Mouse (Mus musculus): ENCODE measurements around the gene Tnfrsf14.

Gene Tnfrsf14

DNA sequence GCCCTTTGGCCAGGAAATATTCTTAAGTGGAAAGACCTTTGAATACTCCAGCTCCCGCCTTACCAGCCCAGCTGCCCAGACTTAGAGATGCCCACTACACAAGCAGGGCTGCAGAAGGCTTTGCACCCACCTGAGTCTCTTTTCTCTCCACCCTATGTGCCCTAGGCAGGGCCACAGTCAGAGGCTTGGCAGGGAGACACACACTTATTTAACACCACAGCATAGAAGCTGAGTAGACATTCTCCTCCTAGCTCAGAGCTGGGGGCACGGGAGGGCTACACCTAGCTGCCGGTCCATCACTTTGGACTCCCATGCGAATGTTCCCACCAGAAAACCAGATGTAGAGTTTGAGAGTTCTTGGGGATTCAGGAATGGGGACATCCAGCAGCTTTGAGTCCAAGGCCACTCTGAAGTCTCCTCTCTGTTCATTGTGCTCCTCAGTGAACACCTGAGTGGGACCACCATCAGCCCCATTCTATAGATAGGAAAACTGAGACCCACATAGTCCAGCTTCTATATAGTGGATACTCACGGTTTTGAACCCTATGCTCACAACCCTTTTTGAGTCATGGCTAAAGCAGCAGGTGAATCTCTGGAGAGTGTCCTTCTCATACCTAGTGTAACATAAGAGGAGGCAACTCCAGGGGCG lies 20.7 kb upstream of the Tnfrsf14 start:
- no peak for DNase-seq (ENCODE audit: low spot score)

DNA sequence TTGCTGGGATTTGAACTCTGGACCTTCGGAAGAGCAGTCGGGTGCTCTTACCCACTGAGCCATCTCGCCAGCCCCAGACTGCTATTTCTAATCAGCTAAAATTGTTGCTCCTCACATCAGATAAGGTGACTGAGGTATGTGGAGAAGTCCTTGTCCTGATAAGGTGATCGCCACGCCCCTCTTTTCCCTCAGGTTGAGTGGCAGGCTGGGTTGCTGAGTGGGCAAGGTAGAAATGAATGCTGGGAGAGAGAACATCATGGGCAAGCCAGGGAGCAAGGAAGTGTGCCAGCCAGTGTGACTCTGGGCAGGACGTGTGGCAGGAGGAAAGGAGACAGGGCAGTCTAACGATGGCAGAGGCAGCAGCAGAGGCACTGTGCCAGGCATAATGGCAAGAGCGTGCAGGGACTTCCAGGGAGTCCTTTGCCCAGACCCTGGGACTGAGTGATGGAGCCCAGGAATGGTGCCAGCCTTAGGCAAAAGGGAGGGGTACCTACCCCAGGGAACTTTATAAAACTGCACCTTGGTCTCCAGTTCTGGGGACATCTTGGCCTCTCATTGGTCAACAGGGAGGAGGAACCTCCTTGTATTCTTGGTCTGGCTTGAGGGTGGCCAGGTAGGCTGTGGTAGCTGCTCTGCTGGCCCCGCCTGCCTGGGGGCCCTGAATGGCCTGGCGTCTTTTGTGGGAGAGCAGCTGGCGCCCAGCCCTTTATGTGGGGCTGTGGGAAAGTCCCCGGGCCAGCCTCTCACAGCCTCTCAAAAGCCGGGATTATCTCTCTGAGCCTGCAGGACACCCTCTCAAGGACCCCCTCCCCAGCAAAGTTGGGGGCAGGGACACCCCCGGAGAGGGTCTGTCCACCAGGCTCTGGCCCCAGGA lies 19.9 kb upstream of the Tnfrsf14 start:
- no peak for DNase-seq (ENCODE audit: low spot score)

DNA sequence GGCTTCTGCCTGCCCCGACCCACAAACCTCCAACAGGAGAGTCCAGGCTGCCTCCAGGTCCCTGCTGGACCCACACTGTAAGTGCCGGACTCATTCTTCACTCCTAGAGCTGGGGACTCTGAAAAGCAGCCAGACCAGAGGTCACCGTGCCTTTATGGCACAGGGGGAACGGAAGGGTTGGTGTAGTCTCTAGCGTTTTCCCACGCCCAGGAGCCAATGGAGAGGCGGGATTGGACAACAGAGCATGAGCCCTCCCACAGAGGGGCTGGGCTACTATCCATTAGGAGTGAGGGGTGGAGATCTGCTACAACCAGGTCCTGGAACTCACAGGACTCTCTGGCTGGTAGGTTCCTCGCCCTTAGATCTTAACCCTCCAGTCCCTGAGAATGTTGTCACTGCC lies 18.0 kb upstream of the Tnfrsf14 start:
- peak; percentile 89 for DNase-seq (ENCODE audit: low spot score)

DNA sequence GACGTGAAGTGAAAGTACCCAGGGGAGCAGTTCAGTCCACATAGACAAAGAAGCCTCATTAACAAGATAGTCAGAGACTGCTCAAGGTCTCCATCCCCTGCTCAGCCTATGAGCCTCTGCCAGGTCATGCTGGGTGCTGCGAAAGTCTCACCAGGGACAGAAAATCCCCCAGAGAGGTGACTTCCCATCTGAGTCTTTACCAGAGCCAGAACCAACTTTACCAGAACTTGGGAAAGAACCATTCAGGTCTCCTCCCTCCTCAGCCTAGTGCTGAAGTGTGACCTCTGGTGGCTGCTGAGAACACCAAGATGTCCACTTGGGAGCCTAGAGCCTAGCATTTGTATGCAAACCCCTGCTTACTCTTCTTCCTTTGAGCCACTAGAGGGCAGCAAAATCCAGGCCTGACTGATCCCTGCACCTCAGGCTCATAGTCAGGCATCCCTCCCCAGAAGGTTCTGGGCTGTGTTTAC lies 15.8 kb upstream of the Tnfrsf14 start:
- DNase-seq (ENCODE audit: low spot score) = peak; percentile 95

DNA sequence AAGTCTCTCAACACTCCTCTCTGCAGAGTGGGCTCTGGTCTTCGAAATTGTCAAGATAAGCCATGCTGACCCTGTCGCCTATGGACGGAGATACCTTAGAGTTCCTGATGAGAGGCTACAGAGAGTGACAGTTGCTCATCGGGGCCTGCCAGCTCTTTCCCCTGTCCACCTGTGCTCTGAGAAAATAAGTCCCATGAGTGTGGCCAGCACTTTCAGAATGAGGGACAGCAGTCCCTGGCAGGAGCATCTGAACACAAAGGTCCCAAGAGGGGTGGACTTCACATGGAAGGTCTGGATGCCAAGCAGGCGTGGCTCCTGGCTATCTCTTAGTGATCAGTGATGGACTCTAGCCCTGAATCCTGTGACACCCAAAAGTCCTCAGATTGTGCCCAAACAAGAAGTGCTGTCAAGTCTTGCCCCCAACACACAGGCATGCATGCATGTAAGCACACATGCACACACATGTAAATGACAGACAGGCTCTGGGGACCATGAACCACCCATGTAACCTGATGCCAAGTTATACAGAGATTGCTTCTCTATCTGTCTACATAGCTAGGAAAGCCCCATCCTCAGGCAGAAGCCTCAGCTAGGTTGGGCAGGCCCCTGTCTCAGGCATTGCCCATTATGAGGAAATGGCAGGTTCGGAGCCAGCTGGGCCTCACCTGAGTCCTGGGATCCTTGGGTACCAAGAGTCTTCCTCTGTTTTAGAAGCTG lies 15.1 kb upstream of the Tnfrsf14 start:
- DNase-seq (ENCODE audit: low spot score) = no peak

DNA sequence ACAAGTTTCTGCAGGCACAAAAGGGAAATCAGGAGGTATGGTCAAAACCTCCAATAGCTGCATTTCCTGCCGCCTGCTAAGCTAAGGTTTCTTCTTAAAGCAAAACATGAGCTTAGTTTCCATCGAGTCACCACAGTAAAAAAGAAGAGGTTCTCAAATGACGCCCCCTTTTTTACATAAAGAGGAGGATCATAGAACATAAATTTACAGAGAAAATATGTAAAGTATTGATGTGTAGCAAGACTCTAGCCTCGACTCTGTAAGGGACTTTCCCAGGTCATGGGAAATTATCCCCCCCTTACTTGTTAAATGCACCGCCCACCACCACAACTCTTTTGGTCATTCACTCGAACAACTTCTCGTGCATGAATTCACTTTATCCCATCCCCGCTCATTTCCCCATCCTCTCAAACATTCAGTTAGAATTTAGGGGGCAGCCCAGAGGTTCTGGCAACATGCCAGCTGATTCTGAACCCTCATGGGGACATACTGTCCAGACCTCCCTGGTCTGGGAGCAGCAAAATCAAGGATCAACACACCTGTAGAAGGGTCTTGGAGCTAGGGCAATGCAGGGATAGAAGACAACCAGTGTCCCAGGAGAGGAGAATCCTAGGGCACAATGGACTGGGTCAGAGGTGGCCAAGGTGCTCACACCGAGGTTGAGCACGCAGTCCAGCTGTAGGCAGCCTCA lies 14.4 kb upstream of the Tnfrsf14 start:
- DNase-seq (ENCODE audit: low spot score) = no peak

DNA sequence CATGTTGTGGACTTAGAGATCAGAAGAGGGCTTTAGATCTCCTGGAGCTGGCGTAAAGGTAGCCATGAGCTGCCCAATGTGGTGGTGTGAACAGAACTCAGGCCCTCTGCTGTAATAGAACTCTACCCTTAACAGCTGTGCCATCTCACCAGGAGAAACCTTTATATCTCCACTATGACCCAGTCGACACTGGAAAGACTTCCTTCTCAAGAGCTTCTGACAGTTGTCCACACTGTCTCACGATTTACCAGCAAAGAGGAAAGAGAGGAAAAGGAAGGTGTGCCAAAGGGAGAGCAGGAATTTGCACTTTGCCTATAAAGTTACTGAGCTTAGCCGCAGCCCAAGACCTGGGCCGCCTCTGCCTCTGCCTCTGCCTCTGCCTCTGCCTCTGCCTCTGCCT lies 13.5 kb upstream of the Tnfrsf14 start:
- DNase-seq (ENCODE audit: low spot score) = no peak

DNA sequence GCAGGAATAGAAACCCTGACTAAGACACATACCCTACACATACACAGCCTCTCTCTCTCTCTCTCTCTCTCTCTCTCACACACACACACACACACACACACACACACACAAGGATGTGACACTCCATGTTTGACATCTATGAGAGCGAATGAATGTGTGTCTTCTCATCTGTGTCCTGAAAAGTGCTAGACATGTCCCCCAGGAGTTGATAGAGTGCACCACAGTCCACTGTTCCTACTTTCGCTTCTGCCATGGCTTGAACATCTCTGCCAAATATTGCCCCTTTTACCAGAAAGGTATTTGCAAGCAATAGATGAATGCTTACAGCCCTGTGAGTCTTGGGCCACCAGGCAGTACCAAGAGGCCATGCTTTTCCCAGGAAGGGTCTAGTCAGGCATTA lies 11.8 kb upstream of the Tnfrsf14 start:
- DNase-seq (ENCODE audit: low spot score) = no peak

DNA sequence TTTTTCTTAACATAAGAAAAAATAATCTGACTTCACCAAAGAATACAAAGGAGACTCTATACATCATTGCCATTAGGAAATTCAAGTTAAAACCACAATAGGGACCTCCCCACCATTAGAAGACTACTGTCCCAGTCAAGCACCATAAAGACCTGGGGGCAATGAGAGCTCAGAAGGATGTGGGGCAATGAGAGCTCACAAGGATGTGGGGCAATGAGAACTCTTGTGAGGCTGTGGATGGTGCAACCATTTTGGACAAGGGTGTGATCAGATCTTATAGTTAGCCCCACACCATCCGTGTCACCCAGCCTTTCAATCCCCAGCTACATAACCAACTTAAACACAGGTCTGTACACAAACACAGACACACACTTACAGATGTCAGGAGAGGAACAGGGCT lies 9.4 kb upstream of the Tnfrsf14 start:
- DNase-seq (ENCODE audit: low spot score) = no peak

DNA sequence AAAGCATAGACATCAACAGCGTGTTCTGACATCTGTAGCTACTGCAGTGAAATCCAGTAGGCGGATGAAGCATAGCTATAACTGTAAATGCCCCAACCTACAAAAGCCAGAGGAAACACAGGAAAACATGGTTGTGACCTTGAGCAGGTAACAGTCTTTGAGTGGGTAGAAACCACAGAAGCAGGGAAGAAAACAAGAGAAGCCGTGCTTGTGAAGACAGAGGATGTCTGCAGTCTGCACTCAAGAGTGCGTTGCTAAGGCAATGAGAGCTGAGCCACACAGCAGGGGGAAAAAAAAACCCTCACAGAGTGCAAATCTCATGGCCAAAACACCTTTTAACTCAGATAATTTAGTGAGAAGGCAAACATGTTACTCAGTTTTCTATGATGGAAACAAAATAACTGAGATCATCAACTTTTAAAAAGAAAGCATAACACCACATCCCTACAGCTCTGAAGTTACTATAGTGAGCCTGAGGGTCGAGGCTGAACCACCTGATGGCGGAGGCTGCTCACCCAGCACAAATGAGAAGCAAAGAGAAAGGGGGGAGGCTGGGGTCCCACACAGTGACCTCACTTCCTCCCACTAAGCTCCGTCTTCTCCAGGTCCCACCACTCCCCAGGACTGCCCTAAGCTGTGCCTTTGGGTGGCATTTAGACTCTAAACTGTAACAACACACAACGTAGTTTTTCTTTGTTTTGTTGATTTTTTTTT lies 8.3 kb upstream of the Tnfrsf14 start:
- no peak for DNase-seq (ENCODE audit: low spot score)

DNA sequence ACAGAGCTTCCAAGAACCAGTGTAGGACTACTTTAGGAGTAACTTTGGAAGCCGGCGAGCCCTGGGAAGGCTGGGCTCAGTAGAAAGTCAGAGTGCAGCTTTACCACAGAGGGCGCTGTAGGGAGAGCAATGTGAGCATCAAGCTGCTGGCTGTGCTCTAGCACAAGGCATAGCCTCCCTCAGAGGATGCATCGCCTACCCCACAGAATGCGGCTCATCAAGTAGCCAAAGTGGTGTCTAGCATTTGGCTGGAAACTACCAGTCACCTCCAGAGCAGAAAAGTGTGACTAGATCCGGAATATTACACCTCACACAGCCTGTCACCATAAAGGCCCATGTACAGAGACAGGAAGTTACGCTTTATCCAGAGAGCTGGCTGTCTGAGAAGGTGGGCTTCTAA lies 7.4 kb upstream of the Tnfrsf14 start:
- no peak for DNase-seq (ENCODE audit: low spot score)

DNA sequence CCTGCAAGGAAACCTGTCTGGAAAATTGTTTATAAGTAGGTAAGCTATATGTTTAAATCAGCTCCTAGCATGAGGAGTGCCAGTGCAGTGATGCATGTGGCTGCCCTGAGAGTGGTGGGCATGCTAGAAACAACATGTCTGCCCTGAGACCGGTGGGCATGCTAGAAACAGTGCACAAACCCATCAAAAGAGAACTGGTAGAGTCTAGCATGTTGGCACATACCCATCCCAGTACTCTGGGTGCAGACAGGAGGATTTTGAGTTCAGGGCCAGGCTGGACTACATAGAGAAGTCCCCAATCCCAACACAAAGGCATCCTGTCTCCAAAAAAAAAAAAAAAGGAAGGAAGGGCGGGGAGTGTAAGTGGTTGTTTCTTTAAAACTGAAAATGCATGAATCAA lies 6.4 kb upstream of the Tnfrsf14 start:
- DNase-seq (ENCODE audit: low spot score) = no peak

DNA sequence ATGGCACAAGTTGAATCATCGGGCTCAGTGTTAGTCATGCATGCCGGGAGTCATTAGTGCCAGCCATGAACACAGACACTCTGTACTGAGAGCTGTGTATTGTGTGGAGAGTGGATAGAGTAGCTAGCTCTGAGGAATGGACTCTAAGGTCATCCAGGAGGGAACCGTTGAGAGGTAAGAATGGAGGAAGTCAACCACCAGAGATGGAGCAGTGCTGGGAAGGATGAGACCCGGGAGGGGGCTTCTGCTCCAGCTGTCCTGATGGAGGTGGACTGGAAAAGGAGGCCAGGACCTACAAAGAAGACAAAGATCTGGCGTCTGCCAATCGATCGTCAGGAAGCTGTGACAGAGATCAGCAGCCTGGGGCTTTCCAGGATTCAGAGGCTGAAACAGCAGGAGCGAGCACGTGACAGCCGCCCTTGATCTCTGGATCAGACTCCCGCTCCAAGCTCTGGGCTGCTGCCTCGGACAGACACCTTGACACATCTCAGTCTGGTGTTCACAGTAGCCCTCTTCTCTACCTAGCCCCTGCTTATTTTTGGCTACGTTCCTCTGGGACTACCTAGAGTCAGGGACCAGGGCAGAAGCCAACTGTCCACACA lies 5.0 kb upstream of the Tnfrsf14 start:
- DNase-seq (ENCODE audit: low spot score) = no peak

DNA sequence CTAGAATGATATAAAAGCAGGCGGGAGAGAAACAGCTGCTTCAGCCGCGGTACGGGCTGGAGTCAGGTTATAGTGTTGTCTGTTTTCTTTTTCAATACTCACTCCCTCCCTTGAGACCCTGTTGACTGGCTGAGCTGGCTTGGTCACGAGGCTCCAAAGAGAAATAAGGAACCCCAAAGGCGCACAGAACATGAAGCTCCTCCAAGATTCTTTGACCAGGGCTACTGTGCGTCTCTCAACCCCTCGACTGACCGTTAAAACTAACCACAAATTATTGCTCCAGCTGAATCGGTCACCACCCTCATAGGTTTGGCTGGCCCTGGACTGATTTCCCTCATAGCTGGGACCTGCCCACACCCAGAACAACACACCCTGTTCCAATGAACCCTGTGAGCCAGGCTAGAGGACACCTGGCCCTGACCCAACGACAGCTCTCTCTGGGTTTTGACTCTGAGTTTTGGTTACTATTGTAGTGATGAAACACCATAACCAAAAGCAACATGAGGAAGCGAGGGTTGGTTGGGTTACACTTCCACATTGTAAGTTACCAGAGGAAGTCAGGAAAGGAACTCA lies 811 bp upstream of the Tnfrsf14 start:
- DNase-seq (ENCODE audit: low spot score) = no peak

DNA sequence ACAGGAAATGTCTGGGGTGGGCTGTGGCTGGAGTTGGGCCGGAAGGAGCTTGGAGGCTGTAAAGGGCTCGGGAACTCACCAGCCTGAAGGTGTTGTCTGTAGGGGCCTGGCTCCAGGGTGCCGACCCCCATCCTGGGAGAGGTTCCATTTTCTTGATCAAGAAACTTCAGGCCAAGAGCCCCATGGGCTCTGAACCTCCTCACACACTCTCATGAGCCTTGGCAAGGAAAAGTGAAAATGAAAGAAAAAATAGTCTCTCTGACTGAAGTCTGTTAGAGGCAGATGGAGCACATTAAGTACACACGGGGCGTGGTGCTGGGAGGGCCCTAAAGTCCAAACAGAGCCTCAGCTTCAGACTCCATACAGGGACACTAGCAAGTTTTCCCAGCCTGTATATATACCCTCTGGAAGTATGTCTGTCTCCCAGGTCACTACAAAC lies 445 bp downstream of the Tnfrsf14 start:
- no peak for DNase-seq (ENCODE audit: low spot score)

DNA sequence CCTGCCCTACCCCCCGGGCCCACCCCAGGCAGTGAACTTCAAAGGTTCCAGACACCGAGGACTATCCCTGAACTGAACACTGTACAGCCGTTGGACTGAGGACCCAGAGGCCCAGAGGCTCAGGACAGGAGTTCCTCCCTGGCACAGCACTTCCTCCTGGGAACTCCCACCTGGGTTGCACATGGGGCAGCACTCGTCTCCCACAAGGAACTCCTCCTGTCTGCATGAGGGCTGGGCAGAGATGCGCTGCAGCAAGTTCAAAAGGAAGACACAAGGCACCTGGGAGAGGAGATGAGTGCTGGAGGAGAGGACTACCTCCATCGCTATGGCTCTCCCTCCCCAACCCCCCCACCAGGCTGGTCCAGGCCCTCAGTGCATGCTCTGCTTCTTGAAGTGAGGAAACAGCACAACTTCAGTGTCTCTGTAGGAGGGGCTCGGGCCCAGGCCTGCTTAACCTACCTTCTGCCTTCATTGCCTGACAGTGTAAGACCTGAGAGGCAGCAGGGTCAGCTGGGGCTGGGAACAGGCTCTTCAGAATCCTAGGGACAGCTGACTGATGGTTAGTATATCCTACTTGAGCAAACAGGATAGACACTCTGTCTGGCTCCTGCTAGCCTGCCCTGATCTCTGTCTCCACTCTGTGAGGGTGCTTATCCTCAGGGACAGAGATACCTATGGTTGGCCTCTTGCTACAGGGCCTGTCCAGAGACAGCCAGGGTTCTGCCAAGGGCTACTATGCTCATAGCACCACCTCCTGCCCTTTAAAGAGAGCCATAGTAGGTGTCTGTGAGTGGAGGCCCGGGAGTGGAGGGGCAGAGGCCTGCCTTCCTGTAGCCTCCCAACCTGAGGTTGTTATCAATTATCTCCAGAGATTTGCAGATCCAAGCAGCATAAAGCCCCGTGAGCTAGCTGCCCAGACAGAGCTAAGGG lies 1.1 kb downstream of the Tnfrsf14 start:
- DNase-seq (ENCODE audit: low spot score) = no peak

DNA sequence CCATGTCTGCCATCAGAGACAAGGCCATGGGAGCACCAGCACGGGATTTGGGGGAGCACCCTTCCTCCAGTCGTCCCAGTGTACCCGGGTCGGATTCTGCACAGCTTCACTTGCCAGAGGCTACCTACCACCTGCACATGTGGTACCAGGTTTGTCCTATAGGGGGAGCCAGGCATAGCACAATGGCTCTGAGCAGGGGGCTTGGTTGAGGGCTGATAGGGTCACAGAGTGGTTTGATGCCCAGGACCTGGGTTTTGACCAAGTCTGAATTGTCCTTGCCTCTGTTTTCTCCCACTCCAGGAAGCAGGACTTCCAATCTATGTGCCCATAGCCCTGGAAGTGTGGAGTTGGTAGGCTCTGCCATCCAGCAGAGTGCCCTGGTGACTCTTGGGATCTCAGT lies 3.0 kb downstream of the Tnfrsf14 start:
- DNase-seq (ENCODE audit: low spot score) = peak; percentile 47

DNA sequence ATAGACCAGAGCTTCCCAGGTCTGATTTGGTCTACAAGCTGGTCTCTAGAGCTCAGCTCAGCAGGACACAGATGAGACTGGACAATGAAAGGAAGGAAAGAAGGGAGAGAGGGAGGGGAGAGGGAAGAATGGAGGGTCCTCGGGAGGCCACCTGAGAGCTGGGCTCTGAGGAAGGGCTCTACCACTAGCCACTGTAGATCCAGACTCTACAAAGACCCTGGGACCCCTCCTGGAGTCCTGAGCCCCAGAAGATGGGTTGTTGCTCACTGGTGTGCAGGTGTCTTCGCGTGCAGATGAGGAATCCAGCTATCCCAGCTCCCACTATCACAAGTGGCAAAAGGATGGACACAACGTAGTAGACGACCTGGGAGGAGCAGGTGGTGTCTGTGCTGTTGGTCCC lies 5.4 kb downstream of the Tnfrsf14 start:
- DNase-seq (ENCODE audit: low spot score) = no peak

DNA sequence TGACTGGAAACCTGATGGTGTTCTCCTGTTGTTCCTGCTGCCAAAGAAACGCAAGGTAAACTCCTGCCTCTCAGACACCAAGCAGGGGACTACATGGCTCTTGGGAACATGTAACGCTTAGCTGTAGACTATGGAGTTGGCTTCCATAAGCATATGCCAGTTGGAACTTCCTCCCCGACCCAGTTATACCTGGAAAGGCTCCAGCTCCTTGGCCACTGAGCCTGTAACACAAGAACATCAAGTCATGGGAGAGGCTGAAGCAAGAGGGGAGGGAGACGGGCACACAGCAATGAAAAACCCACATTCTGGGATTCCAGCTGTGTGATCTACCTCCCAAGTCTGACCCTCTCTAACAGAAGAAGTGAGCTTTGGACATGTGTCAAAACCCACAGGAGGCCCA lies 6.1 kb downstream of the Tnfrsf14 start:
- no peak for DNase-seq (ENCODE audit: low spot score)

DNA sequence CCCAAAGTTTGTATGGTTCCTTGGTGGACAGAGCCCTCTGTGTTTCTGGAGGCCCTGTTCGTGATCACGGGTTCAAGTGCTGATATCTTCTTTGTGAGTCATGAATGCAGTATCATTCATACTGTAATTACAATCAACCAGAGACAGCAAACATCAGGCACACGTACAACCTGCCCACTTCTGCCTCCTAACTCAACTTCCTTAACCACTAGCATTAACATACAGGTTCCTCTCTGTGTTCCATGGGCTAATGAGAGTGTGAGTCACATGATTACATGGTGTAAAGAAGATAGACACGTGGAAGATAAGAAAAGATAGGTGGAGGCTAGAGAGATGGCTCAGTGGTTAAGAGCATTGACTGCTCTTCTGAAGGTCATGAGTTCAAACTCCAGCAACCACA lies 11.7 kb downstream of the Tnfrsf14 start:
- DNase-seq (ENCODE audit: low spot score) = no peak
